Mouse (Mus musculus) midbrain, embryonic 13.5 days (tissue): ENCODE measurements around the gene BC107364. TPM values are rescaled to one million over a fixed set of nuclear protein-coding genes. Genes with fewer than 3 reads are reported as not detected.
"Not testable (repeated sequence)": the region's sequence is repeated elsewhere in the genome, so short reads cannot be mapped to it uniquely, and the experiment has no call there.

Experiments used
- ATAC-seq: fragments of 200-750 bp; cut with Nextera tagmentation; 2 replicates; pipeline ENCODE4 v1.8.0; 2017; ENCODE audit warnings: mild to moderate bottlenecking, moderate TSS enrichment, moderate library complexity
- H3K27ac ChIP-seq: fragments of 300-500 bp; sonication (generic); 2 replicates; pipeline ENCODE4 v1.5.1; 2015; ENCODE audit warnings: inconsistent platforms, mild to moderate bottlenecking, moderate library complexity
- H3K27me3 ChIP-seq: fragments of 300-500 bp; sonication (generic); 2 replicates; pipeline ENCODE4 v1.6.1; 2015; ENCODE audit warnings: mild to moderate bottlenecking, inconsistent platforms
- H3K36me3 ChIP-seq: fragments of 300-500 bp; sonication (generic); 2 replicates; pipeline ENCODE4 v1.6.1; 2015; ENCODE audit warnings: mild to moderate bottlenecking, inconsistent platforms
- H3K4me1 ChIP-seq: fragments of 300-500 bp; sonication (generic); replicated peaks from 2 replicates; pipeline ENCODE4 v1.6.1; 2015; ENCODE audit warnings: inconsistent platforms
- H3K4me2 ChIP-seq: fragments of 300-500 bp; sonication (generic); replicated peaks from 2 replicates; pipeline ENCODE4 v1.6.1; 2015; ENCODE audit warnings: moderate library complexity, mild to moderate bottlenecking, inconsistent platforms
- H3K4me3 ChIP-seq: fragments of 300-500 bp; sonication (generic); replicated peaks from 2 replicates; pipeline ENCODE4 v1.5.1; 2015; ENCODE audit warnings: mild to moderate bottlenecking, inconsistent platforms
- H3K9ac ChIP-seq: fragments of 300-500 bp; sonication (generic); replicated peaks from 2 replicates; pipeline ENCODE4 v1.6.1; 2015; ENCODE audit warnings: mild to moderate bottlenecking, inconsistent platforms
- H3K9me3 ChIP-seq: fragments of 300-500 bp; sonication (generic); 2 replicates; pipeline ENCODE4 v1.6.1; 2016; ENCODE audit warnings: mild to moderate bottlenecking, inconsistent platforms
- WGBS: fragments of 180-500 bp; shearing (Covaris S2); methylation state at CpG from one replicate; pipeline ENCODE4 v1.1.7; 2015; 5-methylcytosine and 5-hydroxymethylcytosine counted together
- polyA plus RNA-seq: library from polyadenylated mRNA; unstranded; fragments of >200 nt; fragmentation: Nextera tagmentation; extraction: Ambion mirVana; gene quantifications from 2 replicates; pipeline ENCODE4 v1.2.1, GENCODE M21; 2015

BC107364 gene
- polyA plus RNA-seq, 1 experiment from 2014 or later, result not detected

DNA sequence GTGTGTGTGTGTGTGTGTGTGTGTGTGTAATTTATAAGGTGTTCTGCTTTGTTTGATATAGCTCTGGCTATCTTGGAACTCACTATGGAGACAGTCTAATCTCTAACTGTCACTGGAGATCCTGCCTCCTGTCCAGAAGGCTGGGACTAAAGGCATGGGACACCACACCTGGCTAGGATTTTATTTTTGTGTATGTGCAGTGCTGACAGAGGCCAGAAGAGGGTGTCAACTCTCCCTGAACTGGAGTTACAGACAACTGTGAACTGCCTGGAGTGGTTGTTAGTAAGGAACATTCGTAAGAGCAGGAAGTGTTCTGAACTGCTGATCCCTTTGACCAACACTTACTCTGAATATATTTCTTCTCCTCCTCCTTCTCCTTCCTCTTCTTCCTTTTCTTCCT, 49.1 kb downstream of the BC107364 start:
- WGBS, result 18% methylated on average over 1 of the region's 1 CpGs
- no peak for ATAC-seq
- H3K4me1 ChIP-seq, result peaks cover 13% of the 10 kb centered on the region
- H3K9me3 ChIP-seq, result no peaks in the 10 kb centered on the region
- H3K4me2 ChIP-seq, result no peak overlapping the region
- H3K36me3 ChIP-seq, result no peaks in the 10 kb centered on the region
- H3K4me3 ChIP-seq, result no peak overlapping the region
- H3K27me3 ChIP-seq, result peaks cover 94% of the 10 kb centered on the region
- H3K9ac ChIP-seq, result no peak overlapping the region
- no peak overlapping the region for H3K27ac ChIP-seq

- H3K27ac ChIP-seq, result no peak overlapping the region
- peak overlapping the region; percentile 42 for H3K4me2 ChIP-seq
- H3K4me3 ChIP-seq, result peak overlapping the region; percentile 27
- WGBS, result under 1% methylated on average over 41 of the region's 41 CpGs
- no peaks in the 10 kb centered on the region for H3K9me3 ChIP-seq
- H3K4me1 ChIP-seq, result peaks cover 13% of the 10 kb centered on the region
- ATAC-seq, result 0 out of 2 replicates have a peak, but pooled peaks have one; percentile 43
- H3K9ac ChIP-seq, result no peak overlapping the region
- H3K36me3 ChIP-seq, result no peaks in the 10 kb centered on the region
- H3K27me3 ChIP-seq, result peaks cover 98% of the 10 kb centered on the region
Observed at GRCm38 (mm10) chr3:96401832-96402501, 50.1 kb downstream of the BC107364 start.

GRCm38 (mm10) chr3:96401474-96401831, 50.7 kb downstream of the BC107364 start:
- WGBS, result 2% methylated on average over 13 of the region's 13 CpGs
- no peak for ATAC-seq
- no peaks in the 10 kb centered on the region for H3K9me3 ChIP-seq
- peak overlapping the region; percentile 27 for H3K4me3 ChIP-seq
- H3K27ac ChIP-seq, result no peak overlapping the region
- peaks cover 13% of the 10 kb centered on the region for H3K4me1 ChIP-seq
- H3K36me3 ChIP-seq, result no peaks in the 10 kb centered on the region
- H3K27me3 ChIP-seq, result peaks cover 98% of the 10 kb centered on the region
- H3K4me2 ChIP-seq, result peak overlapping the region; percentile 42
- no peak overlapping the region for H3K9ac ChIP-seq

GRCm38 (mm10) chr3:96398911-96399310, 53.2 kb downstream of the BC107364 start:
- H3K4me2 ChIP-seq, result no peak overlapping the region
- no peak overlapping the region for H3K4me3 ChIP-seq
- no peak overlapping the region for H3K9ac ChIP-seq
- no peak overlapping the region for H3K27ac ChIP-seq
- no peak for ATAC-seq
- H3K27me3 ChIP-seq, result peaks cover 99% of the 10 kb centered on the region
- H3K36me3 ChIP-seq, result no peaks in the 10 kb centered on the region
- 3% methylated on average over 5 of the region's 5 CpGs for WGBS
- peaks cover 5% of the 10 kb centered on the region; the same call in 1 of the 2 replicates for H3K4me1 ChIP-seq
- no peaks in the 10 kb centered on the region for H3K9me3 ChIP-seq

GRCm38 (mm10) chr3:96396857-96397256, 55.2 kb downstream of the BC107364 start:
- Histone ChIP-seq H3K4me2 (no peak overlapping the region), H3K9ac (no peak overlapping the region)

GRCm38 (mm10) chr3:96387202-96387601, 64.9 kb downstream of the BC107364 start:
- not testable (repeated sequence) for H3K4me1 ChIP-seq, H3K9ac ChIP-seq, H3K9me3 ChIP-seq, H3K36me3 ChIP-seq, H3K4me2 ChIP-seq, H3K4me3 ChIP-seq, ATAC-seq, H3K27ac ChIP-seq
- no CpG with 5 or more reads among the region's 18 CpGs for WGBS
- H3K27me3 ChIP-seq, result peaks cover 35% of the 10 kb centered on the region

More at GRCm38 (mm10) chr3:96396857-96397256, 55.2 kb downstream of the BC107364 start:
- WGBS, result 94% methylated on average over 7 of the region's 7 CpGs
- H3K4me1 ChIP-seq, result 0 out of 2 replicates have a peak, but pooled peaks cover 3% of the 10 kb centered on the region
- no peak overlapping the region for H3K4me3 ChIP-seq
- H3K27ac ChIP-seq, result no peak overlapping the region
- peaks cover 95% of the 10 kb centered on the region for H3K27me3 ChIP-seq
- no peak for ATAC-seq
- H3K36me3 ChIP-seq, result no peaks in the 10 kb centered on the region
- H3K9me3 ChIP-seq, result no peaks in the 10 kb centered on the region

Other genes starting within 250 kb of the BC107364 start
- gene Bola1, start 232.6 kb downstream of the BC107364 start, polyA plus RNA-seq, result 67.7 and 70.4 TPM in 2 replicates
- gene Hist2h2ab, start 232.4 kb downstream of the BC107364 start, polyA plus RNA-seq, result 0.71 TPM in 1 of 2 replicates, not detected in the other
- gene Hist2h2ac, start 231.4 kb downstream of the BC107364 start, polyA plus RNA-seq, result 4.4 and 5.4 TPM in 2 replicates
- gene Hist2h2be, start 231.2 kb downstream of the BC107364 start, polyA plus RNA-seq, result 5.9 and 6.5 TPM in 2 replicates
- 6.9 and 7.8 TPM in 2 replicates for gene Hist2h3c2, start 213.2 kb downstream of the BC107364 start, polyA plus RNA-seq
- 75.5 and 102 TPM in 2 replicates for gene Hist2h2aa2, start 212.0 kb downstream of the BC107364 start, polyA plus RNA-seq
- gene Hist2h2aa1, start 206.8 kb downstream of the BC107364 start, polyA plus RNA-seq, result 23.2 and 42.5 TPM in 2 replicates
- 0.34 TPM in 2 replicates for gene Hist2h3c1, start 205.6 kb downstream of the BC107364 start, polyA plus RNA-seq
- gene Hist2h4, start 189.0 kb downstream of the BC107364 start, polyA plus RNA-seq, result 11.1 and 13.2 TPM in 2 replicates
- 47.8 and 48.8 TPM in 2 replicates for gene Hist2h3b, start 183.7 kb downstream of the BC107364 start, polyA plus RNA-seq
- gene Hist2h2bb, start 182.6 kb downstream of the BC107364 start, polyA plus RNA-seq, result 9.1 TPM in 2 replicates
- gene Fcgr1, start 158.3 kb downstream of the BC107364 start, polyA plus RNA-seq, result 1.2 and 1.9 TPM in 2 replicates
- gene Hfe2, start 72.9 kb upstream of the BC107364 start, polyA plus RNA-seq, result 0.62 and 0.76 TPM in 2 replicates
- 52.2 and 57.6 TPM in 2 replicates for gene Txnip, start 105.7 kb upstream of the BC107364 start, polyA plus RNA-seq
- gene Gm16253, start 124.7 kb upstream of the BC107364 start, polyA plus RNA-seq, result 0.81 and 1.7 TPM in 2 replicates
- 41.1 and 42.0 TPM in 2 replicates for gene Polr3gl, start 141.9 kb upstream of the BC107364 start, polyA plus RNA-seq
- gene Ankrd34a, start 144.3 kb upstream of the BC107364 start, polyA plus RNA-seq, result 5.3 and 6.5 TPM in 2 replicates
- 5.7 and 6.2 TPM in 2 replicates for gene Lix1l, start 148.8 kb upstream of the BC107364 start, polyA plus RNA-seq
- gene Rbm8a, start 177.6 kb upstream of the BC107364 start, polyA plus RNA-seq, result 147 TPM in 2 replicates
- gene Pex11b, start 183.1 kb upstream of the BC107364 start, polyA plus RNA-seq, result 52.0 and 52.6 TPM in 2 replicates
- gene Gm42957, start 183.2 kb upstream of the BC107364 start, polyA plus RNA-seq, result 0.15 and 0.16 TPM in 2 replicates
- 0.71 and 0.81 TPM in 2 replicates for gene Itga10, start 193.3 kb upstream of the BC107364 start, polyA plus RNA-seq
- gene Ankrd35, start 217.8 kb upstream of the BC107364 start, polyA plus RNA-seq, result 0.58 and 0.59 TPM in 2 replicates
- 33.9 and 36.7 TPM in 2 replicates for gene Pias3, start 244.1 kb upstream of the BC107364 start, polyA plus RNA-seq